Mouse (Mus musculus): ENCODE measurements around the gene Slc35f3. TPM values are rescaled to one million over a fixed set of nuclear protein-coding genes. Genes with fewer than 3 reads are reported as not detected.

Gene Slc35f3
- total and polyA plus RNA-seq, 3 experiments = not detected

DNA sequence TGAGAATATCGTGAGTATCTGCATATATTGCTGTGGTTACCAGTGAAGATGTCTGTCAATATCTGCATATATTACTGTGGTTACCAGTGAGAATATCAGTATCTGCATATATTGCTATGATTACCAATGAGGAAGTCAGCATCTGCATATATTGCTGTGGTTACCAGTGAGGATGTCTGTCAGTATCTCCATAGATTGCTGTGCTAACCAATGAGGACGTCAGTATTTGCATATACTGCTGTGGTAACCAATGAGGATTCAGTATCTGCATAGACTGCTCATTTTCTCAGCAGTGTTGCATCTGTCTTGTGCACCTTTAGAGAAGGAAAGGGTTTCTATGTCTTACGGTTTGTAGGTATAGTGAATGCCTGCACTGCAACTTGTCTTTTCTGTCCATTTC is 122.5 kb downstream of the Slc35f3 start:
- no peaks in the 10 kb centered on the region for H3K27me3 ChIP-seq (ENCODE audit: control insufficient read depth in 1 of 2, insufficient read depth in 2 of 2, low read length in 2 of 2)
- H3K79me2 ChIP-seq (ENCODE audit: control insufficient read depth, insufficient read depth, low read length, poor library complexity) = peaks cover 10% of the 10 kb centered on the region
- no peak overlapping the region; a peak in 1 of 4 replicates for H3K4me3 ChIP-seq (ENCODE audit: control insufficient read depth in 1 of 2, insufficient read depth in 1 of 2, low read depth in 2 of 2, low read length in 2 of 2)
- peak; percentile 91 for DNase-seq (ENCODE audit: low read depth, low spot score)
- peaks cover 0 to 10% of the 10 kb centered on the region in 2 experiments; a peak in 3 of 4 replicates for H3K36me3 ChIP-seq (ENCODE audit: control insufficient read depth in 1 of 2, insufficient read depth in 2 of 2, low read length in 2 of 2)
- no peak for TF ChIP-seq ETS1 (IDR thresholded peaks at IDR 0.05; ENCODE audit: low read depth, low read length)
- TF ChIP-seq RAD21 (IDR thresholded peaks at IDR 0.05; ENCODE audit: low read depth, low read length) = no peak
- TF ChIP-seq RCOR1 (IDR thresholded peaks at IDR 0.05; ENCODE audit: low read depth, low read length) = no peak
- peak; percentile 75 for TF ChIP-seq GATA1 (IDR thresholded peaks at IDR 0.05; ENCODE audit: low read depth, low read length)
- H3K9me3 ChIP-seq (replicated peaks; ENCODE audit: insufficient read depth, low read length) = no peaks in the 10 kb centered on the region
- no peak overlapping the region for H3K27ac ChIP-seq (ENCODE audit: control insufficient read depth, low read depth, low read length)
- H3K9ac ChIP-seq (ENCODE audit: control insufficient read depth, low read depth, low read length, poor library complexity, severe bottlenecking) = no peak overlapping the region
- H3K4me1 ChIP-seq (ENCODE audit: control insufficient read depth in 1 of 2, insufficient read depth in 2 of 2, low read length in 2 of 2) = peaks cover 0 to 6% of the 10 kb centered on the region in 2 experiments; a peak in 2 of 4 replicates

DNA sequence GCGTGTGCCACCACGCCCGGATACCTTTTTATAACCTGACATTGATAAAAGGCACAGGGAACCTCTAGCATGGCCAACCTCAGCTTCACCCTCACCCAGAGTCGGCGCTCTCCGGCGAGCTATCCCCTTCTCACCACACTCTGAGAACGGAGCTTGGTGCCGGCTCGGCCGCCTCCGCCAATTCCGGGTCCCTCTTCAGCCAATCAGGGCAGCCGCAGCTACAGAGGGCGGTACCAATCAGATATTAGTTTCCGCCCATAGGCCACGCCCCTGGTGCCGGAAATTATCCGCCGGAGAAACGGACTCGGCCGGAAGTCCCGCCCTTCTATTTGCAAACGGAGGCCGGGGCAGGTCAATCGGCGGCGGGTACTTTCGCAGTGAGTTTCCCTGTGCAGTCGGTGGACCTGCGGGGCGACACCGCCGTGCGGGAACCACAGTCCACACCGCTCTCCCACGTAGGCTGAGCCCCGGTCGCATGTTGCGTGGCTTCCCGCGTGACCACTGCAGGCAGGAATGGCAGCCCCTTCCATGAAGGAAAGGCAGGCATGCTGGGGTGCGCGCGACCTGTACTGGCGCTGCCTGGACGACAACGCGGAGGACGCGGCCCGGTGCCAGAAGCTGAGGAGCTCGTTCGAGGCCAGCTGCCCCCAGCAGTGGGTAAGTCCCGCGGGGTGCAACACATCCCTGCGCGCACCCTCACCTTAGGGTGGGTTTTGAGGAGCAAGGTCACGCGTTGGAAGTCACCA is 124.0 kb downstream of the Slc35f3 start, which contains the start of gene Coa6:
Gene Coa6 (plus strand): TSS at position 342 of the 746 bp plus-strand sequence.
- TF ChIP-seq CTCF (IDR thresholded peaks at IDR 0.05 in 2 of 3, conservative IDR thresholded peaks at IDR 0.05 in 1 of 3; ENCODE audit: control insufficient read depth in 1 of 3, insufficient read depth in 1 of 3, low read depth in 2 of 3, low read length in 3 of 3, poor library complexity in 1 of 3, severe bottlenecking in 1 of 3) (no peak), TBP (IDR thresholded peaks at IDR 0.05; ENCODE audit: low read depth, low read length) (peak; percentile 90), HCFC1 (IDR thresholded peaks at IDR 0.05; ENCODE audit: low read depth, low read length) (peak; percentile 91), NELFE (IDR thresholded peaks at IDR 0.05; ENCODE audit: low read depth, low read length) (peak; percentile 64), MXI1 (IDR thresholded peaks at IDR 0.05; ENCODE audit: low read depth, low read length) (no peak), POLR2AphosphoS2 (IDR thresholded peaks at IDR 0.05; ENCODE audit: low read length) (0 out of 2 replicates have a peak, but pooled peaks have one; percentile 55), ELF1 (IDR thresholded peaks at IDR 0.05; ENCODE audit: low read depth, low read length) (peak; percentile 94), SIN3A (IDR thresholded peaks at IDR 0.05; ENCODE audit: low read length) (peak; percentile 10; the same call in 1 of the 2 replicates), RAD21 (IDR thresholded peaks at IDR 0.05; ENCODE audit: low read depth, low read length) (no peak), GABPA (IDR thresholded peaks at IDR 0.05; ENCODE audit: low read depth, low read length) (no peak), RCOR1 (IDR thresholded peaks at IDR 0.05; ENCODE audit: low read depth, low read length) (no peak), ZKSCAN1 (IDR thresholded peaks at IDR 0.05; ENCODE audit: low read depth, low read length) (no peak), BHLHE40 (IDR thresholded peaks at IDR 0.05; ENCODE audit: borderline replicate concordance, low read depth, low read length) (no peak), POLR2A (IDR thresholded peaks at IDR 0.05; ENCODE audit: control insufficient read depth in 1 of 2, insufficient read depth in 1 of 2, low read depth in 1 of 2, low read length in 2 of 2, poor library complexity in 1 of 2) (peak; percentile 33 to 84; a peak in 2 of 4 replicates), NRF1 (IDR thresholded peaks at IDR 0.05; ENCODE audit: insufficient read depth, low read depth, low read length, poor library complexity, severe bottlenecking) (no peak), TCF12 (IDR thresholded peaks at IDR 0.05; ENCODE audit: low read depth, low read length) (peak; percentile 15; the same call in 1 of the 2 replicates), ZNF384 (IDR thresholded peaks at IDR 0.05; ENCODE audit: low read depth, low read length) (no peak), GATA1 (IDR thresholded peaks at IDR 0.05; ENCODE audit: low read depth, low read length) (no peak)
- H3K36me3 ChIP-seq (ENCODE audit: control insufficient read depth in 1 of 2, insufficient read depth in 2 of 2, low read length in 2 of 2) = peaks cover 0 to 10% of the 10 kb centered on the region in 2 experiments; a peak in 3 of 4 replicates
- peak within 1 kb of the TSS; percentile 83 for H3K9ac ChIP-seq (ENCODE audit: control insufficient read depth, low read depth, low read length, poor library complexity, severe bottlenecking)
- H3K9me3 ChIP-seq (replicated peaks; ENCODE audit: insufficient read depth, low read length) = no peaks in the 10 kb centered on the region
- peak; percentile 97 for DNase-seq (ENCODE audit: low read depth, low spot score)
- peaks cover 10% of the 10 kb centered on the region for H3K79me2 ChIP-seq (ENCODE audit: control insufficient read depth, insufficient read depth, low read length, poor library complexity)
- peak within 1 kb of the TSS; percentile 69 for H3K27ac ChIP-seq (ENCODE audit: control insufficient read depth, low read depth, low read length)
- H3K4me3 ChIP-seq (ENCODE audit: control insufficient read depth in 1 of 2, insufficient read depth in 1 of 2, low read depth in 2 of 2, low read length in 2 of 2) = peak within 1 kb of the TSS; percentile 88 to 90
- H3K27me3 ChIP-seq (ENCODE audit: control insufficient read depth in 1 of 2, insufficient read depth in 2 of 2, low read length in 2 of 2) = no peaks in the 10 kb centered on the region
- H3K4me1 ChIP-seq (ENCODE audit: control insufficient read depth in 1 of 2, insufficient read depth in 2 of 2, low read length in 2 of 2) = peaks cover 0 to 6% of the 10 kb centered on the region in 2 experiments; a peak in 2 of 4 replicates

All from MEL (cell line).